19 mouse cellular contexts compared by ENCODE assay signal in the genomic region with DNA sequence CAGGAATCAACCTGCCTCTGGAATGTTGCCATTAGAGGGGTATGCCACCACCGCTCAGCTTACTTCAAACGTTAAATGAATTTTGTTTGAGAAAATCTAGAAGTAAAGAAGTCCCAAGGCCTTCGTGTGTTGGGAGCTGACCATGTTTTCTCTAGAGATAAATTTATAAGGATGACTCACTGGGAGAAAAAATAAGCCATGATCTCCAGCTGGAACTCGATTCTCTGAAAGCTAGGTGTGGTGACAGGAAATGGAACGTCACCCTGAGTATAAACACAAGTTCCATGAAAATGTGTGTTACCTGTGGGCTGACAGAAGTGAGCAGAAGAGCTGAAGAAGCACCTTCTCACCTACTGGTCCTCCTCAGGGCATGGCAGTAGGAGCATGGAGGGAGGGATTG. TPM values are rescaled to one million over a fixed set of nuclear protein-coding genes. Genes with fewer than 3 reads are reported as not detected.
A peak's percentile ranks its signal among the peaks of the same experiment; 100 is the strongest.
DNase-seq lines count a peak whose midpoint lies in the region; ATAC-seq and TF ChIP-seq lines count a peak whose summit lies in the region.
"Had no signal": no experiment of that assay in that cellular context is flagged by ENCODE, and none has a peak within 500 bp of the region (broad histone marks: within the 10 kb centered on the region; RNA-seq: fewer than 3 reads in every experiment).

No protein-coding gene starts in this region.

- H3K79me2 ChIP-seq in heart, adult 2 months (replicated peaks; ENCODE audit: control insufficient read depth, insufficient read depth, low read length), result no peaks in the 10 kb centered on the region

- TF ChIP-seq POLR2A in heart, adult 2 months (IDR thresholded peaks at IDR 0.05; ENCODE audit: insufficient read depth, low read depth, low read length), result no peak

- H3K36me3 ChIP-seq in heart, adult 2 months (ENCODE audit: control insufficient read depth, insufficient read depth, low read length), result peaks cover 11% of the 10 kb centered on the region
- H3K36me3 ChIP-seq in intestine, embryonic 14.5 days (ENCODE audit: control insufficient read depth, insufficient read depth, low read length), result no peaks in the 10 kb centered on the region
- H3K36me3 ChIP-seq in intestine, embryonic 15.5 days, result no peaks in the 10 kb centered on the region
- no peaks in the 10 kb centered on the region for H3K36me3 ChIP-seq in lung, embryonic 16.5 days (ENCODE audit: control insufficient read depth, insufficient read depth, low read length)
- no peaks in the 10 kb centered on the region for H3K36me3 ChIP-seq in hindbrain, embryonic 16.5 days (ENCODE audit: control insufficient read depth, insufficient read depth, low read length)
- H3K36me3 ChIP-seq in forebrain, postnatal 0 days (ENCODE audit: insufficient read depth), result no peaks in the 10 kb centered on the region

- intact Hi-C loops in heart, adult 2 months (cut with DNase I), result loop anchor here (5.0 kb wide), 1 partner anchor 110 kb away; no protein-coding TSS in a partner anchor

- TF ChIP-seq CTCF in heart, adult 2 months (IDR thresholded peaks at IDR 0.05), result no peak
- no peak for TF ChIP-seq CTCF in forebrain, postnatal 0 days (IDR thresholded peaks at IDR 0.05; ENCODE audit: low read depth)

- no peak overlapping the region for H3K4me3 ChIP-seq in heart, adult 2 months
- no peak overlapping the region for H3K4me3 ChIP-seq in intestine, embryonic 14.5 days (ENCODE audit: low read depth, low read length)
- no peak overlapping the region for H3K4me3 ChIP-seq in intestine, embryonic 15.5 days (replicated peaks)
- no peak overlapping the region for H3K4me3 ChIP-seq in lung, embryonic 16.5 days (ENCODE audit: low read length)
- no peak overlapping the region for H3K4me3 ChIP-seq in hindbrain, embryonic 16.5 days (ENCODE audit: low read length)
- H3K4me3 ChIP-seq in forebrain, postnatal 0 days (ENCODE audit: low read depth, low read length), result no peak overlapping the region

- no peaks in the 10 kb centered on the region for H3K27me3 ChIP-seq in heart, adult 2 months (ENCODE audit: control insufficient read depth, insufficient read depth, low read length)
- H3K27me3 ChIP-seq in intestine, embryonic 14.5 days (replicated peaks; ENCODE audit: control insufficient read depth, insufficient read depth, low read length), result no peaks in the 10 kb centered on the region
- H3K27me3 ChIP-seq in intestine, embryonic 15.5 days (replicated peaks), result no peaks in the 10 kb centered on the region
- no peaks in the 10 kb centered on the region for H3K27me3 ChIP-seq in lung, embryonic 16.5 days (ENCODE audit: control insufficient read depth, insufficient read depth, low read depth, low read length)
- H3K27me3 ChIP-seq in hindbrain, embryonic 16.5 days (replicated peaks; ENCODE audit: control insufficient read depth, insufficient read depth, low read length), result no peaks in the 10 kb centered on the region
- no peaks in the 10 kb centered on the region for H3K27me3 ChIP-seq in forebrain, postnatal 0 days (ENCODE audit: insufficient read depth, low read length)

- 33% methylated on average over 5 of the region's 5 CpGs for WGBS in heart, adult 2 months
- 64% methylated on average over 5 of the region's 5 CpGs for WGBS in intestine, embryonic 14.5 days
- 58% methylated on average over 5 of the region's 5 CpGs for WGBS in intestine, embryonic 15.5 days
- WGBS in lung, embryonic 16.5 days, result 56% methylated on average over 5 of the region's 5 CpGs
- WGBS in hindbrain, embryonic 16.5 days, result 84% methylated on average over 5 of the region's 5 CpGs
- WGBS in forebrain, postnatal 0 days, result 87% methylated on average over 5 of the region's 5 CpGs

- peaks cover 51% of the 10 kb centered on the region for H3K4me1 ChIP-seq in heart, adult 2 months (ENCODE audit: control insufficient read depth, insufficient read depth, low read length)
- H3K4me1 ChIP-seq in intestine, embryonic 14.5 days (replicated peaks; ENCODE audit: control insufficient read depth, insufficient read depth, low read length), result peaks cover 45% of the 10 kb centered on the region
- peaks cover 39% of the 10 kb centered on the region for H3K4me1 ChIP-seq in intestine, embryonic 15.5 days (replicated peaks)
- peaks cover 34% of the 10 kb centered on the region for H3K4me1 ChIP-seq in lung, embryonic 16.5 days (replicated peaks; ENCODE audit: control insufficient read depth, insufficient read depth, low read length)
- H3K4me1 ChIP-seq in hindbrain, embryonic 16.5 days (ENCODE audit: control insufficient read depth, insufficient read depth, low read depth, low read length), result peaks cover 9% of the 10 kb centered on the region
- peaks cover 8% of the 10 kb centered on the region for H3K4me1 ChIP-seq in forebrain, postnatal 0 days (ENCODE audit: insufficient read depth)

- DNase-seq in heart, adult 2 months, result no peak
- DNase-seq in heart, adult 9 months (ENCODE audit: low spot score in 2 of 2), result no peak
- DNase-seq in intestine, embryonic 14.5 days (ENCODE audit: low spot score), result no peak
- no peak for DNase-seq in lung, adult 18-20 months
- DNase-seq in forebrain, postnatal 0 days, result no peak
- DNase-seq: adrenal gland, postnatal 14 days; B cell, adult 2 months; cerebellum, adult 8-10 months; gastrocnemius, postnatal 14 days; kidney, postnatal 14 days; liver; lung, adult 2 months had no signal

- TF ChIP-seq EP300 in heart, adult 2 months (IDR thresholded peaks at IDR 0.05; ENCODE audit: insufficient read depth, low read depth, low read length), result no peak

- H3K9me3 ChIP-seq in intestine, embryonic 14.5 days (ENCODE audit: control insufficient read depth, low read length), result no peaks in the 10 kb centered on the region
- no peaks in the 10 kb centered on the region for H3K9me3 ChIP-seq in intestine, embryonic 15.5 days
- no peaks in the 10 kb centered on the region for H3K9me3 ChIP-seq in lung, embryonic 16.5 days (ENCODE audit: control insufficient read depth, low read length)
- H3K9me3 ChIP-seq in hindbrain, embryonic 16.5 days (ENCODE audit: control insufficient read depth, low read length), result no peaks in the 10 kb centered on the region
- H3K9me3 ChIP-seq in forebrain, postnatal 0 days (ENCODE audit: low read length), result no peaks in the 10 kb centered on the region

- no peak overlapping the region for H3K4me2 ChIP-seq in intestine, embryonic 14.5 days (ENCODE audit: low read length)
- no peak overlapping the region for H3K4me2 ChIP-seq in intestine, embryonic 15.5 days (replicated peaks)
- H3K4me2 ChIP-seq in lung, embryonic 16.5 days (ENCODE audit: low read depth, low read length), result no peak overlapping the region
- H3K4me2 ChIP-seq in hindbrain, embryonic 16.5 days (ENCODE audit: low read length), result no peak overlapping the region
- no peak overlapping the region for H3K4me2 ChIP-seq in forebrain, postnatal 0 days (ENCODE audit: low read depth)

- H3K27ac ChIP-seq in heart, adult 2 months, result peak overlapping the region; percentile 96
- H3K27ac ChIP-seq in intestine, embryonic 14.5 days (ENCODE audit: low read depth), result 0 out of 2 replicates have a peak overlapping the region, but pooled peaks have one; percentile 22
- no peak overlapping the region for H3K27ac ChIP-seq in intestine, embryonic 15.5 days
- H3K27ac ChIP-seq in lung, embryonic 16.5 days (ENCODE audit: low read length), result peak overlapping the region; percentile 77
- no peak overlapping the region for H3K27ac ChIP-seq in hindbrain, embryonic 16.5 days (ENCODE audit: low read depth, low read length)
- no peak overlapping the region for H3K27ac ChIP-seq in forebrain, postnatal 0 days (ENCODE audit: low read depth, low read length)

- no peak for ATAC-seq in intestine, embryonic 14.5 days (replicated peaks; ENCODE audit: low FRiP score, low TSS enrichment, low read depth)
- ATAC-seq in intestine, embryonic 15.5 days, result no peak
- ATAC-seq in lung, embryonic 16.5 days (ENCODE audit: low read depth), result no peak
- no peak for ATAC-seq in hindbrain, embryonic 16.5 days
- no peak for ATAC-seq in forebrain, postnatal 0 days
- ATAC-seq: midbrain, embryonic 16.5 days had no signal

- H3K9ac ChIP-seq in heart, adult 2 months (ENCODE audit: low read depth, low read length), result no peak overlapping the region
- H3K9ac ChIP-seq in intestine, embryonic 14.5 days (ENCODE audit: low read length), result no peak overlapping the region
- H3K9ac ChIP-seq in intestine, embryonic 15.5 days, result no peak overlapping the region
- no peak overlapping the region for H3K9ac ChIP-seq in lung, embryonic 16.5 days (ENCODE audit: low read length)
- no peak overlapping the region for H3K9ac ChIP-seq in hindbrain, embryonic 16.5 days (ENCODE audit: low read depth, low read length)
- no peak overlapping the region for H3K9ac ChIP-seq in forebrain, postnatal 0 days

RNA-seq across cellular contexts. Expression of a gene that starts 38.8 kb away (rescaled TPM):
- 10 to 100 TPM in 1 of 2 experiments, 1 to 10 TPM in 1; 8.9 to 11.0 TPM for total RNA-seq in heart, adult 2 months (2021)
- polyA plus RNA-seq in heart, adult 2 months (2012; rRNA removed), result 8.6 and 10.7 TPM in 2 replicates
- 21.4 and 26.5 TPM in 2 replicates for polyA plus RNA-seq in intestine, embryonic 14.5 days (2014; fragmentation: Nextera tagmentation; extraction: Ambion mirVana)
- polyA plus RNA-seq in intestine, embryonic 15.5 days (2015; fragmentation: Nextera tagmentation; extraction: Ambion mirVana), result 20.4 and 22.4 TPM in 2 replicates
- 23.8 and 26.7 TPM in 2 replicates for polyA plus RNA-seq in lung, embryonic 16.5 days (2015; fragmentation: Nextera tagmentation; extraction: Ambion mirVana)
- 21.4 and 22.9 TPM in 2 replicates for polyA plus RNA-seq in hindbrain, embryonic 16.5 days (2015; fragmentation: Nextera tagmentation; extraction: Ambion mirVana)
- 20.5 and 24.8 TPM in 2 replicates for total RNA-seq in forebrain, postnatal 0 days (2014; rRNA removed)
- 19.6 and 21.9 TPM in 2 replicates for polyA plus RNA-seq in forebrain, postnatal 0 days (2015; fragmentation: Nextera tagmentation; extraction: Ambion mirVana)

RNA-seq across cellular contexts. Expression of a gene that starts 49.2 kb away (rescaled TPM):
- 100 to 1,000 TPM; 155 to 164 TPM for total RNA-seq in heart, adult 2 months (2021)
- polyA plus RNA-seq in heart, adult 2 months (2012; rRNA removed), result 72.9 and 85.8 TPM in 2 replicates
- polyA plus RNA-seq in intestine, embryonic 14.5 days (2014; fragmentation: Nextera tagmentation; extraction: Ambion mirVana), result 261 and 405 TPM in 2 replicates
- polyA plus RNA-seq in intestine, embryonic 15.5 days (2015; fragmentation: Nextera tagmentation; extraction: Ambion mirVana), result 508 and 561 TPM in 2 replicates
- 168 and 192 TPM in 2 replicates for polyA plus RNA-seq in lung, embryonic 16.5 days (2015; fragmentation: Nextera tagmentation; extraction: Ambion mirVana)
- 123 and 163 TPM in 2 replicates for polyA plus RNA-seq in hindbrain, embryonic 16.5 days (2015; fragmentation: Nextera tagmentation; extraction: Ambion mirVana)
- 45.7 and 49.3 TPM in 2 replicates for total RNA-seq in forebrain, postnatal 0 days (2014; rRNA removed)
- 340 and 351 TPM in 2 replicates for polyA plus RNA-seq in forebrain, postnatal 0 days (2015; fragmentation: Nextera tagmentation; extraction: Ambion mirVana)

RNA-seq across cellular contexts. Expression of a gene that starts 50.5 kb away (rescaled TPM):
- total RNA-seq in heart, adult 2 months (2021), result not detected
- not detected in 2 replicates for polyA plus RNA-seq in heart, adult 2 months (2012; rRNA removed)
- polyA plus RNA-seq in intestine, embryonic 14.5 days (2014; fragmentation: Nextera tagmentation; extraction: Ambion mirVana), result not detected in 2 replicates
- not detected in 2 replicates for polyA plus RNA-seq in intestine, embryonic 15.5 days (2015; fragmentation: Nextera tagmentation; extraction: Ambion mirVana)
- polyA plus RNA-seq in lung, embryonic 16.5 days (2015; fragmentation: Nextera tagmentation; extraction: Ambion mirVana), result not detected in 2 replicates
- polyA plus RNA-seq in hindbrain, embryonic 16.5 days (2015; fragmentation: Nextera tagmentation; extraction: Ambion mirVana), result not detected in 2 replicates
- not detected in 2 replicates for total RNA-seq in forebrain, postnatal 0 days (2014; rRNA removed)
- polyA plus RNA-seq in forebrain, postnatal 0 days (2015; fragmentation: Nextera tagmentation; extraction: Ambion mirVana), result 0.67 and 2.0 TPM in 2 replicates
- total RNA-seq: hematopoietic stem cell, adult 5-6 weeks; megakaryocyte-erythroid progenitor cell, adult 5-6 weeks had no signal
- polyA plus RNA-seq: embryonic facial prominence, embryonic 14.5 days; midbrain, embryonic 16.5 days had no signal

Comparison
In these comparisons a context has a peak if more than half of its experiments do, and no peak if none do; other contexts are left out.
1. H3K27ac ChIP-seq: peak in heart, adult 2 months (single experiment), intestine, embryonic 14.5 days (single experiment) and lung, embryonic 16.5 days (single experiment); none in intestine, embryonic 15.5 days (single experiment), hindbrain, embryonic 16.5 days (single experiment) and forebrain, postnatal 0 days (single experiment).